Mouse (Mus musculus): ENCODE measurements at regions not wholly inside any gene's neighbourhood (a gene's known extent, or its start where the extent isn't known, plus 50 kb on each side); places are given as distances from the start of the nearest gene placed in this dataset.
A peak's percentile ranks its signal among the peaks of the same experiment; 100 is the strongest.

DNA sequence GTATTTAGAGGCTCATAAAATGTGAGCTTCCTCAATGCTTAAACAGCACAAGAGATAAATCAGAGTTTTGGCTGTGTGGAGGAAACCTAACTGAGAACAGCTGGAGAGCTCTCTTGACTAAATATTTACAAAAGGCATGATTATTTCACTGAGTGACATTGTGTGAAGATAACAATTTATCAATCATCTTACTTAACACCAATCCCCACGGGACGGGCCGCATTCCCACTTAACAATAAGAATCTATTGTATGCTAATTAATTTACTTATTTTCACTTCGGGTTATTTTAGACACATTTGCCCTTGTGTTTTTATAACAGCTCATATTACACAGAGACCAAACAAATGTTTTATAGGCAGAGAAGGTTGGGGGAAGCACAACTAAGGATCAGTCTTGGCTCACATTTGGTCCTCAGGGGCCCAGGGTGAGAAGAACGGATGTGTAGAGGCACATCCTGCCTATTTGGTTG, 259.7 kb upstream of the Arid1b start:
- no peak for DNase-seq (ENCODE audit: extremely low spot score in 1 of 2, low spot score in 2 of 2)
- intact Hi-C loops (cut with DNase I) = no loop called here

DNA sequence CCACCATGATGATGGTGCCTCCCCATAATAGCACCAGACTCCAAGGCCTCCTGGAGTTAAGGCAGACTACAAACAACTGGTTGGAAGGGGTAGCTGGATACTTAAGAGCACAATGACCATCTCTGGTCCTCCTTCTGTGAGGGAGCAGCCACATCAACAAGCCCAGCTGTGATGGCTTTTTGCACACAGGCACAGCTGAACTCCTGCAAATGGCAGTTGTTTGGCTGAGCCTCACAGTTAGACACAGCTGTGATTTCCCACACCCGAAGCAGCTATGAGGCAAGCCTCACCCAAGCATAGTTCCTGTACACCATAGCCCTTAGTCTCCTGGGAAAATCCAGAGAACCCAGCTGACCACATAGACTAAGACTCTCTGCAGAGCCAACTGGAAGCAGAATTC, 258.9 kb upstream of the Arid1b start:
- intact Hi-C loops (cut with DNase I) = no loop called here
- no peak for DNase-seq (ENCODE audit: extremely low spot score in 1 of 2, low spot score in 2 of 2)

- DNase-seq (ENCODE audit: extremely low spot score in 1 of 2, low spot score in 2 of 2) = no peak
- intact Hi-C loops (cut with DNase I) = no loop called here
These were observed 257.4 kb upstream of the Arid1b start for GRCm38 (mm10) chr17:4736689-4737088.

DNA sequence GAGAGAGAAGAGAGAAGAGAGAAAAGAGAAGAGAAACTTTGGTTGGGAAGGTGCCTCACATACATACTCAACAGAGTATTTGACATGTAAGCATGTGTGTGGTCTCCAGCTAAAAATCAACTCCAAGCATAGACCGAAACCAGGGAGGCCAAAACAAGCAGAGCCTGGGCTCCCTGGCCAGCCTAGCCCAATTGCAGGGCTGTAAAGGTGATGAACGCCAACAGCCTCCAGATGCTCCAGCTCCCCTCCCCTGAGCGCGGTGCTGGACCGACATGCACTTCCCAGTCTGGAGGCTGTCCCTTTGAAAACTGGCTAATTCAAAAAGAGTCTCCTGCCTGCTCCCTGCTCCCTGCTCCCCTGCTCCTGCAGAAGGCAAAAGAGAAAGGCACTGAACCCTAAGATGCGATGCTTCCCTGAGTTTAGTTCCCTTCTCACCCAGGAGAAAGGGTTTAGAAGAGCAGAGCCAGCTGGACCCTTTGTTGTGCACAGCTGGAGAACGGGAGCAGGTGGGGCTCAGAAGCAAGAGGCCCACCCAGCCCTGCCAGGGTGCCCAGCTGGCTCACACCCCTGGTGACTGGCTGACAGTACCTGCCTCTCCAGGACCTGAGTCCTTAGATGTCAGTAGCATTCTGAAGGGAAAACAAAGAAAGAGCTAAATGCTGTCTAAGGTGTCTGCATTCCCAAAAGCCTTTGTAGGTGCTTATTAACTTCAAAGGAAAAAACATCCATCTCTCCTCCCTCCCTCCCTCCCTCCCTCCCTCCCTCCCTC, 255.2 kb upstream of the Arid1b start:
- DNase-seq (ENCODE audit: extremely low spot score in 1 of 2, low spot score in 2 of 2) = no peak
- intact Hi-C loops (cut with DNase I) = no loop called here

GRCm38 (mm10) chr17:4740784-4741183, 253.3 kb upstream of the Arid1b start:
- intact Hi-C loops (cut with DNase I) = no loop called here
- peak in 1 of 2 experiments; percentile 57 for DNase-seq (ENCODE audit: extremely low spot score in 1 of 2, low spot score in 2 of 2)

- no peak for DNase-seq (ENCODE audit: extremely low spot score in 1 of 2, low spot score in 2 of 2)
These were observed 251.8 kb upstream of the Arid1b start for GRCm38 (mm10) chr17:4742314-4742713.

GRCm38 (mm10) chr17:4762956-4763355, 231.2 kb upstream of the Arid1b start:
- intact Hi-C loops (cut with DNase I) = no loop called here
- no peak for DNase-seq (ENCODE audit: extremely low spot score in 1 of 2, low spot score in 2 of 2)

More at GRCm38 (mm10) chr17:4742314-4742713, 251.8 kb upstream of the Arid1b start:
- intact Hi-C loops (cut with DNase I) = no loop called here

- intact Hi-C loops (cut with DNase I) = no loop called here
- DNase-seq (ENCODE audit: extremely low spot score in 1 of 2, low spot score in 2 of 2) = no peak
These were observed 228.4 kb upstream of the Arid1b start for GRCm38 (mm10) chr17:4765723-4766122.

- intact Hi-C loops (cut with DNase I) = no loop called here
- no peak for DNase-seq (ENCODE audit: extremely low spot score in 1 of 2, low spot score in 2 of 2)
These were observed 226.1 kb upstream of the Arid1b start for GRCm38 (mm10) chr17:4767947-4768522.

- intact Hi-C loops (cut with DNase I) = no loop called here
- DNase-seq (ENCODE audit: extremely low spot score in 1 of 2, low spot score in 2 of 2) = no peak
These were observed 224.8 kb upstream of the Arid1b start for GRCm38 (mm10) chr17:4769284-4769683.

- DNase-seq (ENCODE audit: extremely low spot score in 1 of 2, low spot score in 2 of 2) = no peak
- intact Hi-C loops (cut with DNase I) = no loop called here
These were observed 224.1 kb upstream of the Arid1b start for GRCm38 (mm10) chr17:4770052-4770451.

DNA sequence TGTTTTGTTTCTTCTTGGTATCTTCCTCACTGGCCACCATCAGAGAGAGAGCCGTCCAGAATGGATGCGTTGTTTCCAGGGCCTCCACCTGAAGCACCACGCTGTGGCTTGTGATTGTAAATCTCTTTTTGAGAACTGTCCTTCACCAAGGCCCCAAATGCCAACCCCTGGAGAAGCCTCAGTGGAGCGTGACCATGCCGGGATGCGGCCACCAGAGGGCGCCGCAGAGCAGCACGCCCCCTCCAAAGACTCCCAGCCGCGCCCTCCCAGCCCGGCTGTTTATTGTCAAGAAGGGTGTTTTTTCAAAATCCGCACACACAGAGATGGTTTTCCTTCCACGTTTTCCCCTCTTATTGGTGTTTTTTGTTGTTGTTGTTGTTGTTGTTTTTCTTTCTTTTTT, 216.0 kb upstream of the Arid1b start:
- intact Hi-C loops (cut with DNase I) = loop anchor here (5.0 kb wide), 1 partner anchor 214 kb away; the partner anchor contains the start of gene Arid1b
- DNase-seq (ENCODE audit: extremely low spot score in 1 of 2, low spot score in 2 of 2) = peak; percentile 25 to 71

- DNase-seq (ENCODE audit: extremely low spot score in 1 of 2, low spot score in 2 of 2) = no peak
These were observed 215.1 kb upstream of the Arid1b start for GRCm38 (mm10) chr17:4779017-4779416.

DNA sequence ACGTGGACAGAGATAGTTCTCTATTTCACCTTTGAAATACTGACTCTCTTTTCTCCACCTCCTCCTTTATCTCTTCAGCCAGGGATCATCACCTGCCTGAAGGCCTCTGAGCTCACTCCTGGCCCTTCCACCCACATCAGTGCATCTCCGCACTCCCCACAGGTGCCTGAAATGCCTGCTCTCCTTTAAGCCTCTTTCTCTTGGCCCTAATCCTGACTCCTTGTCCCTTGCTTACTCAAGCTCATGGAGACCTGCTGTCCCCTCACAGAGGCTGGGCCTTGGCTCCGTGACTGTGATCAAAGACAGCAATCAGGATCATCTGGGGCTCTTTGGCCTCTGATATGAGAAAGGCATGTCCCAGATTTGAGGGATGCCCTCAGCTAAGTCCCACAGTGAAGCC, 212.5 kb upstream of the Arid1b start:
- DNase-seq (ENCODE audit: extremely low spot score in 1 of 2, low spot score in 2 of 2) = no peak
- intact Hi-C loops (cut with DNase I) = no loop called here

More at GRCm38 (mm10) chr17:4779017-4779416, 215.1 kb upstream of the Arid1b start:
- intact Hi-C loops (cut with DNase I) = loop anchor here (5.0 kb wide), 1 partner anchor 213 kb away; the partner anchor contains the start of gene Arid1b

DNA sequence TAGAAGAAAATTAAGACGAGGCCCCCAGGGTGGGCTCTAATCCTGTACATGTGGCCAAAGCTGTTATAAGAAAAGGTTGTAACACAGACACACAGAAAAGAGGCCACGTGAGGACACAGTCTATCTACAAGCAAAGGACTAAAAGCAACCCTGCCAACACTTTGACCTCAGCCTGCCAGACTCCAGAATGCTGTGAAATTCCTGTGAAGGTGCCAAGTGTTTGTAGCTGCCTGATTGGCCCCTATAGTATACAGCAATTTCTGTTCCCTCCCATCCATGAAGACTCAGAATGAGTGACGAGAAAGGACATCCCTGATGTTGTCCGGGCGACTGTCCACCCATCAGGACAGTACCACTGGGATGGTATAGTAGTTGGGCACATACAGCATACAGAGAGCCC, 209.8 kb upstream of the Arid1b start:
- intact Hi-C loops (cut with DNase I) = no loop called here

DNA sequence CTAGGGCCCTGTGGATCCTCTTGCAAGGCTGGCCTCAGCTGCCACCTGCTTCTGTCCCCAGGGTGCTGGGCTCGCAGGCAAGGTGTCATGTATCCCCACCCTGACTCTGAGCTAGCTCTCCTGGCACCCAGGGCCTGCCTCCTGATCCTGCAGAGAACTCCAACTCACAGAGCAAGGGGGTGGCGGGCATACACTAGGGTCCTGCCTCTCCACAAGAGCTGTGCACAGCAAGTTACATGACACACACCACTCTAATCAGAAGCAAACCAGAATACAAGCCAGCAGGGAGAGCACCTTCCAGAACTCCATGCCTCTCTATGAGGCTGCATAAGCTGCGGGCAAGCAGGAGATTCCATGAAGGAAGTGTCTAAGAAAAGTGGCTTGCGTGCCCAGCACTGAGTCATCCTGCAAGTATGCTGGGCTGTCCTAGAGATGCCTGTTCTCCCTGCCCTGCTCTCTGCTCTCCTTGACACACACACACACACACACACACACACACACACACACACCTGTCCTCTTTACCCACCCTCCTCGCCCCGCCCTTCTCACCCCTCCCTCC, 208.8 kb upstream of the Arid1b start:
- intact Hi-C loops (cut with DNase I) = no loop called here
- no peak for DNase-seq (ENCODE audit: extremely low spot score in 1 of 2, low spot score in 2 of 2)

More for the DNA sequence above, 209.8 kb upstream of the Arid1b start:
- no peak for DNase-seq (ENCODE audit: extremely low spot score in 1 of 2, low spot score in 2 of 2)

GRCm38 (mm10) chr17:4786524-4786923, 207.6 kb upstream of the Arid1b start:
- DNase-seq (ENCODE audit: extremely low spot score in 1 of 2, low spot score in 2 of 2) = no peak
- intact Hi-C loops (cut with DNase I) = no loop called here

DNA sequence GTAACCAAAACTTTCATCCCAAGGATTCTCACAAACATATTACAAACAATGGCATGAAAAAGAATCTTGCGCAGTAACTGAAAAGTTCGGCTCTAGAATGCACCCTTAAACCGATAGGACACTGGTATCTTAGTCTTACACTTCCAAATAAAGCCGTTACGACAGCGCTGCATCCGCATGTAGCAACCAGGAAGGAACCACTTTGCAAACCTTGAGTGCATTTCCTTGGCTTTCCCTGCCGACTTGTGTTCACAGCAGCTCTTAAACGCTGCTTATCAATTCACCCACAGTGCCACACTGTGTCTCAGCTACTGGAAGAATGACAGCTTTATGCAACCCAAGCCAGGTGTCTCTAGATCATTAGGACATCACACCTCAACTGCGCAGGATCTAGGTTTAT, 202.3 kb upstream of the Arid1b start:
- intact Hi-C loops (cut with DNase I) = no loop called here

DNA sequence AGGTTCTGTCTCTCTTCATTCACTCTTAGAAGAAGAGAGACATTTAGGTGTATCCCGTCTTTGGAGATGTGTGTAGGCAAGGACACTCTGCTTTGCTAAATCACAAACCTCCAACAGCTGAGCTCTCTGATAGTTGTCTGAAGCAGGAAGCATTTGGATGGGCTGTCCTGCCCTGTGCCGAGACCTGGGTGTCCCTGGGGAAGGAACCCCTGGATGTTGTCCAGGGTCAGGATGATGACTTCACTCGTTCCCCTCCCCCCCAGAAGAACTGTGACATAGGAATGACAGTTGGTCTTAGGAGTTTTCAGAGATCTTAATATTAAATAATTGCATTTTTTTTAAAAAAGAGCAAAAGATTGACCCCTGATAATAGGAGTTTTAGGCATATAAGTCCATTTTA, 197.9 kb upstream of the Arid1b start:
- intact Hi-C loops (cut with DNase I) = no loop called here
- no peak for DNase-seq (ENCODE audit: extremely low spot score in 1 of 2, low spot score in 2 of 2)

More for the DNA sequence above, 202.3 kb upstream of the Arid1b start:
- DNase-seq (ENCODE audit: extremely low spot score in 1 of 2, low spot score in 2 of 2) = no peak

DNA sequence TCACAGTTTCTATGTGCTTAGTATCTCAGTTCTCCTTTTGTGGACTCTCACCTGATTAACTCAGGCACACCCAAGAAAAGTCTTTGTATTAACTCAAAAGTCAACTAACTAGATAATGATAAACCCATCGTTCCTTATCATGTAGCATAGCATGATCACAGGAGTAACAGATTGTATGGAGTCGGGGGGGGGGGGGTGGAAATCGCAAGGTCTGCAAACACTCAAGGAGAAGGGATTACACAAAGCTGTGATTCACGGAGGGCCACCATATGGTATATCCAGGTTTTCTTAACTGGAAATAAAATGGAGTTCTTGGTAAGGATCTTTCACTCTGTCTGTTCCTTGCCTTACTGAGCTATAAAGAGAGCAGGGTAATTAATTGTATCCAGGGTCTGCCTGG, 190.1 kb upstream of the Arid1b start:
- DNase-seq (ENCODE audit: extremely low spot score in 1 of 2, low spot score in 2 of 2) = no peak

More for the DNA sequence above, 190.1 kb upstream of the Arid1b start:
- intact Hi-C loops (cut with DNase I) = no loop called here
